Mouse (Mus musculus) kidney, postnatal 4 days (tissue): ENCODE measurements around the gene Abca14.
"Not testable (repeated sequence)": the region's sequence is repeated elsewhere in the genome, so short reads cannot be mapped to it uniquely, and the experiment has no call there.

ENCODE experiments used
- DNase-seq, 2 experiments: peaks; one replicate each; pipeline ENCODE4 v3.0.0; 2021; ENCODE audit warnings: mixed read lengths in 2 of 2

Gene Abca14

GRCm38 (mm10) chr7:120201771-120202170 is 2.0 kb upstream of the Abca14 start, which contains the start of gene Crym:
Crym (minus strand) TSS chr7:120202111.
- DNase-seq = peak; percentile 21 to 43

- DNase-seq = no peak
Observed at GRCm38 (mm10) chr7:120205989-120206388, 2.2 kb downstream of the Abca14 start.

GRCm38 (mm10) chr7:120228541-120228940 is 24.8 kb downstream of the Abca14 start:
- no peak for DNase-seq

- peak; percentile 5 to 10 for DNase-seq
Observed at GRCm38 (mm10) chr7:120241092-120241491, 37.3 kb downstream of the Abca14 start.

GRCm38 (mm10) chr7:120271135-120271991 is 67.6 kb downstream of the Abca14 start:
- DNase-seq = no peak

GRCm38 (mm10) chr7:120272110-120272509 is 68.3 kb downstream of the Abca14 start:
- DNase-seq = no peak

- DNase-seq = no peak
Observed at GRCm38 (mm10) chr7:120285286-120285685, 81.5 kb downstream of the Abca14 start.

GRCm38 (mm10) chr7:120316086-120316485 is 112.3 kb downstream of the Abca14 start:
- no peak for DNase-seq

- DNase-seq = no peak
Observed at GRCm38 (mm10) chr7:120322963-120323362, 119.2 kb downstream of the Abca14 start.

- not testable (repeated sequence) for DNase-seq
Observed at GRCm38 (mm10) chr7:120325911-120326310, 122.2 kb downstream of the Abca14 start.

GRCm38 (mm10) chr7:120327220-120328073 is 123.7 kb downstream of the Abca14 start:
- DNase-seq = peak; percentile 34 to 51

- DNase-seq = peak; percentile 67 to 75
Observed at GRCm38 (mm10) chr7:120328087-120328793, 124.5 kb downstream of the Abca14 start, which contains the start of gene Abca15. Abca15 (plus strand) TSS chr7:120328670.

- DNase-seq = peak; percentile 6 to 13
Observed at GRCm38 (mm10) chr7:120361159-120361558, 157.4 kb downstream of the Abca14 start.
